Mouse (Mus musculus): ENCODE measurements around the gene Ric3.

GRCm38 (mm10) chr7:109038121-109038735 lies 44.9 kb downstream of the Ric3 start:
- TF ChIP-seq POLR2A (IDR thresholded peaks at IDR 0.05; ENCODE audit: borderline replicate concordance, insufficient read depth, low read length) = no peak
- TF ChIP-seq CTCF (IDR thresholded peaks at IDR 0.05; ENCODE audit: borderline replicate concordance, insufficient read depth, low read depth, low read length) = no peak

Measured in cerebellum, adult 2 months (tissue).